Mouse (Mus musculus): ENCODE measurements around the gene Gamt. TPM values are rescaled to one million over a fixed set of nuclear protein-coding genes. Genes with fewer than 3 reads are reported as not detected.
A peak's percentile ranks its signal among the peaks of the same experiment; 100 is the strongest.

The Gamt gene
- polyA plus RNA-seq (2012; rRNA removed) (74.1 and 80.5 TPM in 2 replicates), polyA plus RNA-seq (2014; fragmentation: Nextera tagmentation; extraction: Ambion mirVana) (75.7 and 90.8 TPM in 2 replicates)

- peak within 1 kb of the TSS; percentile 53 for H3K4me3 ChIP-seq (replicated peaks; ENCODE audit: low read length)
- WGBS, result under 1% methylated on average over 44 of the region's 49 CpGs
- ATAC-seq (ENCODE audit: low FRiP score, low read depth), result peak; percentile 87
- H3K9me3 ChIP-seq (ENCODE audit: control insufficient read depth, low read length), result no peaks in the 10 kb centered on the region
- H3K4me1 ChIP-seq (ENCODE audit: control insufficient read depth, insufficient read depth, low read length), result peaks cover 17% of the 10 kb centered on the region
- H3K27me3 ChIP-seq (ENCODE audit: control insufficient read depth, insufficient read depth, low read length), result no peaks in the 10 kb centered on the region
- peak; percentile 98 for DNase-seq (ENCODE audit: low spot score)
- H3K9ac ChIP-seq (ENCODE audit: low read depth, low read length, severe bottlenecking), result peak within 1 kb of the TSS; percentile 50
- peak within 1 kb of the TSS; percentile 95 for H3K27ac ChIP-seq (replicated peaks; ENCODE audit: low read depth, low read length)
- H3K4me2 ChIP-seq (replicated peaks; ENCODE audit: low read depth, low read length, severe bottlenecking), result peak within 1 kb of the TSS; percentile 90
- H3K36me3 ChIP-seq (ENCODE audit: control insufficient read depth, insufficient read depth, low read length), result peaks cover 29% of the 10 kb centered on the region
- TF ChIP-seq POLR2A (IDR thresholded peaks at IDR 0.05; ENCODE audit: borderline replicate concordance, extremely low read depth, insufficient read depth, insufficient read length), result peak; percentile 52; the same call in 1 of the 2 replicates
These were observed at the start of gene Gamt, which contains the start of gene Dazap1 for GRCm38 (mm10) chr10:80260642-80261584. Gamt (minus strand) TSS chr10:80261012. Dazap1 (plus strand) TSS chr10:80261486.

GRCm38 (mm10) chr10:80304862-80305261 lies 44.0 kb upstream of the Gamt start:
- Histone ChIP-seq H3K36me3 (ENCODE audit: control insufficient read depth, insufficient read depth, low read length) (no peaks in the 10 kb centered on the region), H3K4me1 (ENCODE audit: control insufficient read depth, insufficient read depth, low read length) (no peaks in the 10 kb centered on the region), H3K27ac (replicated peaks; ENCODE audit: low read depth, low read length) (no peak overlapping the region), H3K27me3 (ENCODE audit: control insufficient read depth, insufficient read depth, low read length) (peaks cover 49% of the 10 kb centered on the region), H3K9ac (ENCODE audit: low read depth, low read length, severe bottlenecking) (no peak overlapping the region), H3K4me2 (replicated peaks; ENCODE audit: low read depth, low read length, severe bottlenecking) (0 out of 2 replicates have a peak overlapping the region, but pooled peaks have one; percentile 2), H3K4me3 (replicated peaks; ENCODE audit: low read length) (no peak overlapping the region), H3K9me3 (ENCODE audit: control insufficient read depth, low read length) (no peaks in the 10 kb centered on the region)
- DNase-seq (ENCODE audit: low spot score) (no peak), ATAC-seq (ENCODE audit: low FRiP score, low read depth) (no peak)
- TF ChIP-seq POLR2A (IDR thresholded peaks at IDR 0.05; ENCODE audit: borderline replicate concordance, extremely low read depth, insufficient read depth, insufficient read length), result no peak
- 13% methylated on average over 25 of the region's 25 CpGs for WGBS

DNA sequence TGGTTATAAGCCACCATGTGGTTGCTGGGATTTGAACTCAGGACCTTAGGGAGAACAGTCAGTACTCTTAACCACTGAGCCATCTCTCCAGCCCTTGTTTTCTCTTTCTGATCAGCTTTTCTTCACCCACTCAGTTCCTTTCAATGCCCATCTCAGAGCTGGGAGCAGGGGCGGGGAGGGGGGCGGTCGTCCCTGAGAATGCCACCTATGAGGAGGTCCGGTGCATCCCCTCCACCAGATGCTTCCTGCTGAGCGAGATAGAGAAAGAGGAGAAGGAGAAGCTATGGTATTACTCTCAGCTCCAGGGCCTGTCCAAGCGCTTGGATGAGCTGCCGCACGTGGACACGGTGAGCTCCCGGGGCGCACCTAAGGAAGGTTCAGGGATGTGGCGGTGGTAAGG lies 43.6 kb upstream of the Gamt start:
- 0 out of 2 replicates have a peak overlapping the region, but pooled peaks have one; percentile 2 for H3K4me2 ChIP-seq (replicated peaks; ENCODE audit: low read depth, low read length, severe bottlenecking)
- DNase-seq (ENCODE audit: low spot score), result no peak
- no peak overlapping the region for H3K9ac ChIP-seq (ENCODE audit: low read depth, low read length, severe bottlenecking)
- H3K36me3 ChIP-seq (ENCODE audit: control insufficient read depth, insufficient read depth, low read length), result no peaks in the 10 kb centered on the region
- no peak overlapping the region for H3K4me3 ChIP-seq (replicated peaks; ENCODE audit: low read length)
- ATAC-seq (ENCODE audit: low FRiP score, low read depth), result no peak
- H3K27ac ChIP-seq (replicated peaks; ENCODE audit: low read depth, low read length), result no peak overlapping the region
- 18% methylated on average over 12 of the region's 12 CpGs for WGBS
- H3K4me1 ChIP-seq (ENCODE audit: control insufficient read depth, insufficient read depth, low read length), result no peaks in the 10 kb centered on the region
- peaks cover 53% of the 10 kb centered on the region for H3K27me3 ChIP-seq (ENCODE audit: control insufficient read depth, insufficient read depth, low read length)
- no peaks in the 10 kb centered on the region for H3K9me3 ChIP-seq (ENCODE audit: control insufficient read depth, low read length)
- no peak for TF ChIP-seq POLR2A (IDR thresholded peaks at IDR 0.05; ENCODE audit: borderline replicate concordance, extremely low read depth, insufficient read depth, insufficient read length)

DNA sequence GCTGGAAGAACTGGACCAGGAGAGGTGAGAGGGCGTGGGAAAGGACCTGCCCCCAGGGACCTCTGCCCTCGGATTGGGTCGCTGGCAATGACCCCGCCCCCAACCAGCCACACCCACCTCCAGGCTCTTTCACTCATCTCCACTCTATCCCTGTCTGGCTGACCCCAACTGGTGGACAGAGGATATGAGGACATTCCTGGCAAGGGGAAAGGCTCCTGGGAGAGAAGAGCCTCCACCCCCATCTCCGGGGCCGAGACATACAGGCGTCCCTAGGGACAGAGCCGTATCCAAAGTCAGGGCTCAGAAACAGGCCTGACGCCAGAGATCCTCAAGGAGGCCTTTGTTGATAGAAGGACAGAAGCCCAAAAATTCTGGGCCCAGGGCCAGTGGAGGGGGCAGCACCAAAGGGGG lies 41.7 kb upstream of the Gamt start:
- no peak for TF ChIP-seq POLR2A (IDR thresholded peaks at IDR 0.05; ENCODE audit: borderline replicate concordance, extremely low read depth, insufficient read depth, insufficient read length)
- H3K36me3 ChIP-seq (ENCODE audit: control insufficient read depth, insufficient read depth, low read length), result no peaks in the 10 kb centered on the region
- H3K9ac ChIP-seq (ENCODE audit: low read depth, low read length, severe bottlenecking), result no peak overlapping the region
- no peak overlapping the region for H3K4me3 ChIP-seq (replicated peaks; ENCODE audit: low read length)
- H3K27me3 ChIP-seq (ENCODE audit: control insufficient read depth, insufficient read depth, low read length), result peaks cover 67% of the 10 kb centered on the region
- no peak overlapping the region; the same call in 1 of the 2 replicates for H3K4me2 ChIP-seq (replicated peaks; ENCODE audit: low read depth, low read length, severe bottlenecking)
- WGBS, result 9% methylated on average over 9 of the region's 9 CpGs
- no peak for DNase-seq (ENCODE audit: low spot score)
- H3K4me1 ChIP-seq (ENCODE audit: control insufficient read depth, insufficient read depth, low read length), result no peaks in the 10 kb centered on the region
- ATAC-seq (ENCODE audit: low FRiP score, low read depth), result no peak
- H3K9me3 ChIP-seq (ENCODE audit: control insufficient read depth, low read length), result no peaks in the 10 kb centered on the region
- no peak overlapping the region for H3K27ac ChIP-seq (replicated peaks; ENCODE audit: low read depth, low read length)

GRCm38 (mm10) chr10:80302082-80302355 lies 41.2 kb upstream of the Gamt start:
- no peak for ATAC-seq (ENCODE audit: low FRiP score, low read depth)

More at GRCm38 (mm10) chr10:80302082-80302355, 41.2 kb upstream of the Gamt start:
- Histone ChIP-seq H3K4me3 (replicated peaks; ENCODE audit: low read length) (no peak overlapping the region), H3K9ac (ENCODE audit: low read depth, low read length, severe bottlenecking) (no peak overlapping the region), H3K9me3 (ENCODE audit: control insufficient read depth, low read length) (no peaks in the 10 kb centered on the region), H3K36me3 (ENCODE audit: control insufficient read depth, insufficient read depth, low read length) (no peaks in the 10 kb centered on the region), H3K4me2 (replicated peaks; ENCODE audit: low read depth, low read length, severe bottlenecking) (no peak overlapping the region; the same call in 1 of the 2 replicates), H3K4me1 (ENCODE audit: control insufficient read depth, insufficient read depth, low read length) (no peaks in the 10 kb centered on the region), H3K27me3 (ENCODE audit: control insufficient read depth, insufficient read depth, low read length) (peaks cover 67% of the 10 kb centered on the region), H3K27ac (replicated peaks; ENCODE audit: low read depth, low read length) (no peak overlapping the region)
- DNase-seq (ENCODE audit: low spot score), result no peak
- 44% methylated on average over 5 of the region's 5 CpGs for WGBS
- TF ChIP-seq POLR2A (IDR thresholded peaks at IDR 0.05; ENCODE audit: borderline replicate concordance, extremely low read depth, insufficient read depth, insufficient read length), result no peak

All from limb, embryonic 14.5 days (tissue).